Mouse (Mus musculus) left cerebral cortex, adult 18-20 months (tissue): ENCODE data around the gene Ccr10. TPM values are rescaled to one million over a fixed set of nuclear protein-coding genes. Genes with fewer than 3 reads are reported as not detected.
"Not testable (repeated sequence)": the region's sequence is repeated elsewhere in the genome, so short reads cannot be mapped to it uniquely, and the experiment has no call there.

Experiments
- DNase-seq, 2 experiments: peaks; one replicate each; pipeline ENCODE4 v3.0.0; 2021 to 2022; ENCODE audit warnings: low spot score in 2 of 2, mixed read lengths in 1 of 2
- microRNA-seq, 2 experiments: library from miRNA; unstranded; fragments of <30 nt; microRNA quantifications; one replicate each; pipeline ENCODE4 v1.2.0; 2021
- total RNA-seq, 2 experiments: library from RNA; stranded (reverse); gene quantifications; 2 replicates each; pipeline ENCODE4 v1.2.3; 2021

The Ccr10 gene
- total RNA-seq, 2 experiments from 2014 or later: 0.28 TPM; not detected in 1

DNA sequence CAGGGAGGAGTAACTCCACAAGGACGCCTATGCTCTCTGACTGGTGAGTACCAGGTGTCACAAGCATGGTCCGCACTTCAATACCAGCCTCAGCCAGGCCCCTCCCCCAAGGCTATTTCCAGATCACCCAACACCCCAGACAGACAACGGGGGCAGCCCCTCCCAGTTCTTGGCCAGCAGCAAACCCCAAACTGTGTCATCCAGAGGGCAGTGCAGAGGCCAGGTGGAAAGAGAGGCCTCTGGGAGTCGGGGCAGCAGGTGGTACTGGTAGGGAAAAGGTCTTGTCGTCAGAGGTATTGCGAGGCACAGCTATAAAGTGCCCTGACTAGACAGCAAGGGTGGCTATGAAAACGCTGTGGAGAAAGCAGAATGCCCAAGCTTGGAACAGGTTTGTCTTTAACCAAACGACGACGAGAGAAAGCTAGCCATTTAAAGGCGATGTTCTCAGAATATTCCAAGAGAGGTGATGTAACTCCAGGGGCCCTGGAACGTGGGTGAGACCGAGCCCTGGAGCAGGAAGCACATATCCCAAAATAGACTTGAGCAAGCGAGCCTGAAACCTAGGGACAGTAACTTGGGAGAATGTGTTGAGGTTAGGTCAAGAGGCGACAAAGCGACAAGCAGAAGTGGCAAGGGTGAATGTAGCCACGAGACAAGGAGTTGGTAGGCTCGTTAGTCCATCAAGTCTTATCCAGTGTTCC, 45.0 kb downstream of the Ccr10 start:
- DNase-seq: no peak

DNA sequence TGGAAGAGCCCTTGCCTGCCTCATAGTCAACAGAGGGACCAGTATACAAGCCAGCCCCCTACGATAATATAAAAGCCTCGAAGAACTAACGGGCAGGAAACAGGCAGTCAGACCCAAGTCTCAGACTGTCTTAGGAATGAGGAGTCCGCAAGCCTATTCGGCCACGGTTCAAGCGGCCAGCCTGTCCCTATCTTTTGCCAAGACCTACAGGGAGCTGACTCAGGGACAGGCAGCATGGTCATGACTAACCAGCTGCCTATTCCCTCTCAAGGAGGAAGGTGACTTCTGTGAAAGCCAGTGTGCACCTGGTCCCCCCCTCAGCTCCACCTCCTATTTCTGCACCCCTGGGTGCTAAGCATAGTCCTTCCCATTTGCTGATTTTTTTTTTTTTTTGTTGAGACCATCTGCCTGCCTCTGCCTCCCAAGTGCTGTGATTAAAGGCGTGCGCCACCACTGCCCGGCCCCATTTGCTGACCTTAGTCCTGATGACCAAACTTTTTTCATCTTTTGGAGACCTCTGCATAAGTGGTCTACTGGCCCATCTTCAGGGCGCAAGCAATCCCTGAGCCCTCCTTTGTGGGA, 46.2 kb downstream of the Ccr10 start:
- DNase-seq: no peak

DNA sequence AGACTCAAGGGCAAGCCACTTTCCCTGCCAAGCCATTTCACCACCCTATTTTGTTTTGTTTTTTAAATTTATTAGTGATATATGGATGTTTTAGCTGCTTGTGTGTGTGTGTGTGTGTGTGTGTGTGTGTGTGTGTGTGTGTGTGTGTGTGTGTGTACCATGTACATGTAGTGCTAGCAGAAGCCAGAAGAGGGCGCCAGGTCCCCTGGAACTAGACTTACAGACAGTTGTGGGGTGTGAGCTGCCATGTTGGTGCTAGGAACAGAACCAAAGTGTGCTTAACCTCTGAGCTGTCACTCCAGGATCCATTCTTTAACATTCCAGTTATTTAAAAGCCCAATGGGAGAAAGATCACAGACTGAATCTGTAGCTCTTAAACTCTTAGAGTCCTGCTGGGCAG, 48.2 kb downstream of the Ccr10 start:
- no peak for DNase-seq

DNA sequence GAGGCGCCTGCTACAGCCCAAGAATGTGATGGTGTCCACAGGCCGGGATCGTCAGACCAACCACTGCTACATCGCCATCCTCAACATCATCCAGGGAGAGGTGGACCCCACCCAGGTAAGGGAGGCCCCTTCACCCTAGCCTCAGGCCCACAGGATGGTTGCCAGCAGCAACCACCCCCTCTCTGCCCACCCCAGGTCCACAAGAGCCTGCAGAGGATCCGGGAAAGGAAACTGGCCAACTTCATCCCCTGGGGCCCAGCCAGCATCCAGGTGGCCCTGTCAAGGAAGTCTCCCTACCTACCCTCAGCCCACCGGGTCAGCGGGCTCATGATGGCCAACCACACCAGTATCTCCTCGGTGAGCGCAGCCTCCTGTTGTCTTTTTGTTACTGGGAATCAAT, 50.2 kb downstream of the Ccr10 start:
- not testable (repeated sequence) for DNase-seq

DNA sequence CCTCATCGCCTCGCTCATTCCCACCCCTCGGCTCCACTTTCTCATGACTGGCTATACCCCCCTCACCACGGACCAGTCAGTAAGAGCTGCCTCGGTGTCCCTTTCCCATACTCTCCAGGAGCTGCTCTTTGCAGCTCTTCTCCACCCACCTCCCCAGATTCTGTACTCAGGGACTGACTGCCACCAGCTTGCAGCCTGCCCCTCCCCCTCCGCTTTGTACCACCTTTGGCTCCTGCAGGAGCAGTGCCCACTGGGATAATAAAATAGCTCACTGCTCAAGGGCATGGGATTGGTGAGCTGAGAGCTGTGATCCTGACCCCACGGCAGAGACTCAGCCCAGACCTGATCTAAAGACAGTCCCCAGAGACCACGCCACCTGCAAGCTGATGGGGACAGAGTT, 50.7 kb downstream of the Ccr10 start:
- not testable (repeated sequence) for DNase-seq

Small RNA genes lying within 50 kb of the gene (microRNA-seq; reads per million reads assigned to microRNA genes)
- 0 reads per million in 2 experiments for gene Gm27626

Other genes starting within 250 kb of the Ccr10 start
- gene Stat3, start 235.9 kb downstream of the Ccr10 start, total RNA-seq: 10 to 100 TPM; 38.8 to 46.7 TPM
- gene Cavin1, start 204.6 kb downstream of the Ccr10 start, total RNA-seq: 10 to 100 TPM; 22.7 to 24.9 TPM
- 100 to 1,000 TPM; 423 to 445 TPM for gene Atp6v0a1, start 166.0 kb downstream of the Ccr10 start, total RNA-seq
- 1 to 10 TPM; 7.0 to 7.9 TPM for gene Naglu, start 105.4 kb downstream of the Ccr10 start, total RNA-seq
- under 1 TPM; 0.59 to 0.91 TPM for gene Hsd17b1, start 97.0 kb downstream of the Ccr10 start, total RNA-seq
- 10 to 100 TPM; 22.5 to 24.6 TPM for gene Coasy, start 92.9 kb downstream of the Ccr10 start, total RNA-seq
- 10 to 100 TPM; 39.5 to 46.6 TPM for gene Mlx, start 88.2 kb downstream of the Ccr10 start, total RNA-seq
- gene Psmc3ip, start 80.0 kb downstream of the Ccr10 start, total RNA-seq: 1 to 10 TPM; 3.0 to 3.6 TPM
- gene Retreg3, start 55.5 kb downstream of the Ccr10 start, total RNA-seq: 10 to 100 TPM; 53.9 to 57.8 TPM
- gene Tubg1, start 55.5 kb downstream of the Ccr10 start, total RNA-seq: 10 to 100 TPM; 44.5 to 53.3 TPM
- gene Tubg2, start 19.5 kb downstream of the Ccr10 start, total RNA-seq: 10 to 100 TPM; 48.6 to 54.5 TPM
- 100 to 1,000 TPM; 158 to 160 TPM for gene Cntnap1, start 4.9 kb downstream of the Ccr10 start, total RNA-seq
- gene Plekhh3, start 4.1 kb downstream of the Ccr10 start, total RNA-seq: 10 to 100 TPM; 14.2 to 16.7 TPM
- gene Ezh1, start 51.0 kb upstream of the Ccr10 start, total RNA-seq: 10 to 100 TPM; 55.7 to 62.7 TPM
- gene Ramp2, start 70.6 kb upstream of the Ccr10 start, total RNA-seq: 10 to 100 TPM; 31.4 to 37.8 TPM
- gene Vps25, start 78.3 kb upstream of the Ccr10 start, total RNA-seq: 10 to 100 TPM; 56.8 to 65.8 TPM
- 1 to 10 TPM; 7.0 to 8.8 TPM for gene Wnk4, start 85.1 kb upstream of the Ccr10 start, total RNA-seq
- under 1 TPM; 0.46 to 0.56 TPM for gene Cntd1, start 103.6 kb upstream of the Ccr10 start, total RNA-seq
- 100 to 1,000 TPM; 103 to 112 TPM for gene Coa3, start 103.7 kb upstream of the Ccr10 start, total RNA-seq
- gene Becn1, start 126.8 kb upstream of the Ccr10 start, total RNA-seq: 100 to 1,000 TPM; 202 to 214 TPM
- gene Psme3, start 140.8 kb upstream of the Ccr10 start, total RNA-seq: 100 to 1,000 TPM; 128 to 131 TPM
- 1 to 10 TPM; 5.4 to 6.9 TPM for gene Aoc2, start 149.6 kb upstream of the Ccr10 start, total RNA-seq
- under 1 TPM; 0.61 to 0.74 TPM for gene Aoc3, start 155.2 kb upstream of the Ccr10 start, total RNA-seq
- not detected for gene G6pc, start 192.1 kb upstream of the Ccr10 start, total RNA-seq
- 10 to 100 TPM; 47.6 to 48.8 TPM for gene Aarsd1, start 242.2 kb upstream of the Ccr10 start, total RNA-seq
- 1 to 10 TPM; 8.2 to 8.6 TPM for gene Gm27029, start 249.4 kb upstream of the Ccr10 start, total RNA-seq
- 10 to 100 TPM; 40.9 to 46.9 TPM for gene Rundc1, start 249.6 kb upstream of the Ccr10 start, total RNA-seq
- 1 to 10 TPM; 4.1 to 4.5 TPM for gene Ptges3l, start 249.9 kb upstream of the Ccr10 start, total RNA-seq